Mouse (Mus musculus) C2C12 (cell line): ENCODE results near the gene Gprc5c. TPM values are rescaled to one million over a fixed set of nuclear protein-coding genes. Genes with fewer than 3 reads are reported as not detected.

Experiments used
- H3K27me3 ChIP-seq: one replicate; pipeline ENCODE4 v1.6.1; 2011; ENCODE audit not compliant: control insufficient read depth, insufficient read depth, insufficient read length
- H3K36me3 ChIP-seq: one replicate; pipeline ENCODE4 v1.6.1; 2011; ENCODE audit not compliant: control insufficient read depth, insufficient read depth
- H3K4me3 ChIP-seq: one replicate; pipeline ENCODE4 v1.5.1; 2011; ENCODE audit warnings: mild to moderate bottlenecking, control low read depth; ENCODE audit not compliant: poor library complexity, insufficient read depth, severe bottlenecking
- H3K79me2 ChIP-seq: one replicate; pipeline ENCODE4 v1.6.1; 2011; ENCODE audit not compliant: control insufficient read depth, insufficient read depth
- H3K79me3 ChIP-seq: one replicate; pipeline ENCODE4 v1.6.1; 2011; ENCODE audit warnings: low read depth, control low read depth
- H3ac ChIP-seq: one replicate; pipeline ENCODE3; 2011; ENCODE audit warnings: low read depth; ENCODE audit not compliant: control insufficient read depth, insufficient read length
- CEBPB ChIP-seq: IDR thresholded peaks from one replicate; pipeline ENCODE4 v1.6.1; 2011; ENCODE audit warnings: low read depth, mild to moderate bottlenecking, control low read depth, moderate library complexity
- CTCF ChIP-seq: IDR thresholded peaks from one replicate; pipeline ENCODE4 v1.5.1; 2011; ENCODE audit not compliant: control insufficient read depth, insufficient read depth, insufficient read length
- FOSL1 ChIP-seq: IDR thresholded peaks from one replicate; pipeline ENCODE4 v1.8.0; 2011; ENCODE audit warnings: mild to moderate bottlenecking, low read length; ENCODE audit not compliant: poor library complexity, insufficient read depth, severe bottlenecking
- MAX ChIP-seq: IDR thresholded peaks from one replicate; pipeline ENCODE4 v1.6.1; 2011; ENCODE audit warnings: mild to moderate bottlenecking, control low read depth
- MYOD1 ChIP-seq: IDR thresholded peaks from one replicate; pipeline ENCODE4 v1.6.1; 2011; ENCODE audit warnings: low read depth; ENCODE audit not compliant: control insufficient read depth, insufficient read length
- MYOG ChIP-seq: IDR thresholded peaks from one replicate; pipeline ENCODE4 v1.6.1; 2011; ENCODE audit not compliant: control insufficient read depth, insufficient read length; ENCODE audit errors: extremely low read depth
- USF1 ChIP-seq: IDR thresholded peaks from one replicate; pipeline ENCODE4 v1.6.1; 2011; ENCODE audit warnings: low read depth, mild to moderate bottlenecking, control low read depth, moderate library complexity
- long read RNA-seq, 2 experiments: library from polyadenylated mRNA; unstranded; transcript quantifications; one replicate each; pipeline ENCODE4 v2.0.0; 2019 to 2020
- polyA plus RNA-seq: library from polyadenylated mRNA; unstranded; fragments of >200 nt; fragmentation: generic; extraction: Trizol; gene quantifications from one replicate; pipeline ENCODE4 v1.2.1, GENCODE M21; 2012; ENCODE audit warnings: missing spikeins

Gene Gprc5c
- 0.75 TPM for polyA plus RNA-seq
- long read RNA-seq, experiment 1, partial matches to known transcripts, result 4 of 5 reads
- long read RNA-seq, experiment 1, other reads (novel, unspliced or antisense), result 1 of 5 reads
- long read RNA-seq, experiment 2, transcript Gprc5c-202 (5 exons, 3,667 nt), result major isoform, 11 of 24 reads
- long read RNA-seq, experiment 2, partial matches to known transcripts, result 6 of 24 reads
- long read RNA-seq, experiment 2, other reads (novel, unspliced or antisense), result 6 of 24 reads

- Histone ChIP-seq H3K79me2 (no peaks in the 10 kb centered on the region), H3K4me3 (peak within 1 kb of the TSS; percentile 23), H3K79me3 (no peaks in the 10 kb centered on the region), H3K36me3 (no peaks in the 10 kb centered on the region), H3K27me3 (peaks cover 20% of the 10 kb centered on the region), H3ac (peak within 1 kb of the TSS; percentile 58)
- no peak for TF ChIP-seq MYOG
- TF ChIP-seq USF1, result no peak
- no peak for TF ChIP-seq CTCF
- no peak for TF ChIP-seq MAX
- no peak for TF ChIP-seq MYOD1
- no peak for TF ChIP-seq CEBPB
- no peak for TF ChIP-seq FOSL1
Observed at GRCm38 (mm10) chr11:114850452-114851268, at the start of gene Gprc5c. Gene Gprc5c (plus strand): TSS chr11:114851152.

GRCm38 (mm10) chr11:114801906-114802305, 49.0 kb upstream of the Gprc5c start:
- Histone ChIP-seq H3K79me2 (no peaks in the 10 kb centered on the region), H3K27me3 (no peaks in the 10 kb centered on the region), H3ac (no peak overlapping the region), H3K4me3 (no peak overlapping the region), H3K36me3 (no peaks in the 10 kb centered on the region), H3K79me3 (no peaks in the 10 kb centered on the region)
- TF ChIP-seq MYOD1, result no peak
- no peak for TF ChIP-seq CTCF
- TF ChIP-seq MYOG, result no peak
- TF ChIP-seq USF1, result no peak
- TF ChIP-seq FOSL1, result no peak
- no peak for TF ChIP-seq CEBPB

GRCm38 (mm10) chr11:114802540-114803267, 48.2 kb upstream of the Gprc5c start:
- Histone ChIP-seq H3K79me3 (no peaks in the 10 kb centered on the region), H3ac (no peak overlapping the region), H3K79me2 (no peaks in the 10 kb centered on the region), H3K27me3 (no peaks in the 10 kb centered on the region), H3K4me3 (no peak overlapping the region), H3K36me3 (no peaks in the 10 kb centered on the region)
- TF ChIP-seq CTCF (no peak), MYOG (no peak), FOSL1 (no peak), CEBPB (no peak), MAX (no peak), MYOD1 (no peak), USF1 (no peak)

GRCm38 (mm10) chr11:114803990-114804389, 47.0 kb upstream of the Gprc5c start:
- Histone ChIP-seq H3K79me2 (no peaks in the 10 kb centered on the region), H3ac (no peak overlapping the region), H3K36me3 (no peaks in the 10 kb centered on the region), H3K27me3 (no peaks in the 10 kb centered on the region), H3K4me3 (no peak overlapping the region), H3K79me3 (no peaks in the 10 kb centered on the region)
- no peak for TF ChIP-seq CEBPB
- TF ChIP-seq CTCF, result no peak
- TF ChIP-seq FOSL1, result no peak
- TF ChIP-seq MYOD1, result no peak
- TF ChIP-seq MAX, result no peak
- no peak for TF ChIP-seq MYOG
- TF ChIP-seq USF1, result no peak

- no peak overlapping the region for H3K4me3 ChIP-seq
- H3K36me3 ChIP-seq, result no peaks in the 10 kb centered on the region
- no peaks in the 10 kb centered on the region for H3K79me2 ChIP-seq
- H3K79me3 ChIP-seq, result no peaks in the 10 kb centered on the region
- TF ChIP-seq MYOD1, result no peak
- no peak for TF ChIP-seq USF1
- no peak for TF ChIP-seq CEBPB
- H3K27me3 ChIP-seq, result no peaks in the 10 kb centered on the region
- no peak overlapping the region for H3ac ChIP-seq
Observed at GRCm38 (mm10) chr11:114807025-114807424, 43.9 kb upstream of the Gprc5c start.
